Mouse (Mus musculus) Patski (cell line): Measurements from ENCODE around the gene Grap2. TPM values are rescaled to one million over a fixed set of nuclear protein-coding genes. Genes with fewer than 3 reads are reported as not detected.

ENCODE experiments used
- ATAC-seq: fragments of 100-300 bp; one replicate; pipeline ENCODE4 v1.8.0; 2021
- CTCF ChIA-PET: fragments of 350-600 bp; sonication (Branson Sonifier 250); formaldehyde crosslinking; loops from one replicate; lab custom pipeline; 2022; ENCODE audit warnings: inconsistent platforms; lab: Charles Lee
- POLR2A ChIA-PET: fragments of 350-600 bp; sonication (Branson Sonifier 250); formaldehyde crosslinking; loops from one replicate; lab custom pipeline; 2022; ENCODE audit warnings: antibody characterized with exemption, inconsistent platforms; lab: Charles Lee
- DNase-seq: peaks from one replicate; pipeline ENCODE4 v3.0.0-alpha.2; 2011; ENCODE audit warnings: low read depth, low spot score
- H3K27me3 ChIP-seq: fragments of 371-371 bp; one replicate; pipeline ENCODE4 v1.5.1; 2021
- CTCF ChIP-seq: fragments of 100-300 bp; IDR thresholded peaks from one replicate; pipeline ENCODE4 v1.5.1; 2021
- in situ Hi-C: fragments of 300-500 bp; cut with MboI; formaldehyde crosslinking; loops from 3 replicates; pipeline ENCODE4 v1.11.1; 2018; ENCODE audit warnings: low pct_unique_long_range_greater_than_20kb, mixed read lengths
- polyA plus RNA-seq: library from polyadenylated mRNA; unstranded; gene quantifications from one replicate; pipeline ENCODE4 v1.2.3, GENCODE M21; 2021

Gene Grap2
- polyA plus RNA-seq, 1 experiment from 2014 or later, result not detected

- ATAC-seq, result no peak
- DNase-seq, result no peak
- ChIA-PET CTCF (interaction anchor here (0.6 kb wide), 1 partner anchor 26 kb away, joined by 3 read pairs; no protein-coding TSS in a partner anchor), POLR2A (no interaction called here)
- in situ Hi-C loops, result no loop called here
- H3K27me3 ChIP-seq, result peaks cover 21% of the 10 kb centered on the region
- no peak for TF ChIP-seq CTCF
Observed at GRCm38 (mm10) chr15:80681466-80681881, 109.1 kb downstream of the Grap2 start.

- ChIA-PET POLR2A (no interaction called here), CTCF (no interaction called here)
- in situ Hi-C loops, result no loop called here
- DNase-seq, result no peak
- peaks cover 26% of the 10 kb centered on the region for H3K27me3 ChIP-seq
- ATAC-seq, result no peak
- no peak for TF ChIP-seq CTCF
Observed at GRCm38 (mm10) chr15:80682343-80682742, 109.9 kb downstream of the Grap2 start.

- no peak for TF ChIP-seq CTCF
- in situ Hi-C loops, result no loop called here
- ATAC-seq (no peak), DNase-seq (no peak)
- ChIA-PET CTCF (interaction anchor here (0.9 kb wide), 1 partner anchor 15 kb away, joined by 3 read pairs; no protein-coding TSS in a partner anchor), POLR2A (no interaction called here)
- peaks cover 24% of the 10 kb centered on the region for H3K27me3 ChIP-seq
Observed at GRCm38 (mm10) chr15:80683151-80683550, 110.8 kb downstream of the Grap2 start.

GRCm38 (mm10) chr15:80683990-80684389 is 111.6 kb downstream of the Grap2 start:
- DNase-seq, result no peak
- ChIA-PET POLR2A (no interaction called here), CTCF (interaction anchor here (0.9 kb wide), 1 partner anchor 16 kb away, joined by 3 read pairs; no protein-coding TSS in a partner anchor)
- H3K27me3 ChIP-seq, result peaks cover 33% of the 10 kb centered on the region
- in situ Hi-C loops, result no loop called here
- no peak for TF ChIP-seq CTCF
- ATAC-seq, result no peak

GRCm38 (mm10) chr15:80684786-80685602 is 112.6 kb downstream of the Grap2 start:
- ATAC-seq (no peak), DNase-seq (no peak)
- H3K27me3 ChIP-seq, result peaks cover 41% of the 10 kb centered on the region
- ChIA-PET POLR2A (no interaction called here), CTCF (no interaction called here)
- TF ChIP-seq CTCF, result no peak
- in situ Hi-C loops, result no loop called here

- ChIA-PET CTCF (no interaction called here), POLR2A (no interaction called here)
- no peak for DNase-seq
- no peak for ATAC-seq
- in situ Hi-C loops, result no loop called here
- peaks cover 43% of the 10 kb centered on the region for H3K27me3 ChIP-seq
- TF ChIP-seq CTCF, result no peak
Observed at GRCm38 (mm10) chr15:80685603-80685895, 113.2 kb downstream of the Grap2 start.

- in situ Hi-C loops, result no loop called here
- H3K27me3 ChIP-seq, result peaks cover 65% of the 10 kb centered on the region
- ChIA-PET POLR2A (no interaction called here), CTCF (interaction anchor here (0.9 kb wide), 1 partner anchor 54 kb away, joined by 4 read pairs; no protein-coding TSS in a partner anchor)
- no peak for TF ChIP-seq CTCF
- DNase-seq (no peak), ATAC-seq (no peak)
Observed at GRCm38 (mm10) chr15:80688536-80688935, 116.1 kb downstream of the Grap2 start.

- CTCF ChIA-PET, result interaction anchor here (1.1 to 3.0 kb wide), 5 partner anchors 10 to 424 kb away, joined by 3 to 13 read pairs (median 4); no protein-coding TSS in a partner anchor
Observed at GRCm38 (mm10) chr15:80693492-80693891, 121.1 kb downstream of the Grap2 start.

GRCm38 (mm10) chr15:80694125-80694910 is 121.9 kb downstream of the Grap2 start:
- DNase-seq (no peak), ATAC-seq (no peak)
- H3K27me3 ChIP-seq, result peaks cover 47% of the 10 kb centered on the region
- in situ Hi-C loops, result loop anchor here (10.0 kb wide), 2 partner anchors 60 to 360 kb away; no protein-coding TSS in a partner anchor
- POLR2A ChIA-PET, result no interaction called here
- CTCF ChIA-PET, result interaction anchor here (0.7 to 3.0 kb wide), 12 partner anchors 9 to 427 kb away, joined by 3 to 13 read pairs (median 4); no protein-coding TSS in a partner anchor
- TF ChIP-seq CTCF, result peak; percentile 89

More at GRCm38 (mm10) chr15:80693492-80693891, 121.1 kb downstream of the Grap2 start:
- peaks cover 51% of the 10 kb centered on the region for H3K27me3 ChIP-seq
- TF ChIP-seq CTCF, result no peak
- in situ Hi-C loops, result loop anchor here (10.0 kb wide), 2 partner anchors 59 to 359 kb away; no protein-coding TSS in a partner anchor
- POLR2A ChIA-PET, result no interaction called here
- DNase-seq, result no peak
- ATAC-seq, result no peak

- ATAC-seq, result no peak
- TF ChIP-seq CTCF, result no peak
- DNase-seq, result no peak
- CTCF ChIA-PET, result no interaction called here
- POLR2A ChIA-PET, result no interaction called here
- peaks cover 26% of the 10 kb centered on the region for H3K27me3 ChIP-seq
- in situ Hi-C loops, result loop anchor here (5.0 to 10.0 kb wide), 3 partner anchors 63 to 430 kb away; no protein-coding TSS in a partner anchor
Observed at GRCm38 (mm10) chr15:80697564-80697963, 125.2 kb downstream of the Grap2 start.
